Mouse (Mus musculus) testis, adult 2 months (tissue): ENCODE measurements around the gene Trim5.
"Not testable (repeated sequence)": the region's sequence is repeated elsewhere in the genome, so short reads cannot be mapped to it uniquely, and the experiment has no call there.

Experiments used
- CTCF ChIP-seq: fragments of 200-500 bp; IDR thresholded peaks from 2 replicates; pipeline ENCODE4 v1.5.1; 2012; ENCODE audit warnings: low read depth, mild to moderate bottlenecking, inconsistent platforms, low read length, moderate library complexity; ENCODE audit not compliant: control insufficient read depth, insufficient read depth, insufficient replicate concordance
- POLR2A ChIP-seq: fragments of 200-500 bp; IDR thresholded peaks from 2 replicates; pipeline ENCODE4 v1.6.1; 2012; ENCODE audit warnings: low read depth, mild to moderate bottlenecking, inconsistent platforms, low read length, moderate library complexity; ENCODE audit not compliant: control insufficient read depth

- TF ChIP-seq CTCF, POLR2A: not testable (repeated sequence)
These were observed 27.6 kb upstream of the Trim5 start, which contains the start of gene Trim12a for GRCm38 (mm10) chr7:104315369-104316080.
